Mouse (Mus musculus) small intestine, adult 2 months (tissue): ENCODE measurements around the gene Rab11fip3.

Experiments
- CTCF ChIP-seq: fragments of 200-500 bp; IDR thresholded peaks from 2 replicates; pipeline ENCODE4 v1.5.1; 2012; ENCODE audit warnings: low read depth, mild to moderate bottlenecking, control low read depth, inconsistent platforms, low read length, moderate library complexity, mixed read lengths; ENCODE audit not compliant: insufficient replicate concordance, insufficient read length; ENCODE audit errors: extremely low read depth
- POLR2A ChIP-seq: fragments of 200-500 bp; IDR thresholded peaks from 2 replicates; pipeline ENCODE4 v1.6.1; 2012; ENCODE audit warnings: low read depth, mild to moderate bottlenecking, control low read depth, inconsistent platforms, low read length, moderate library complexity

GRCm38 (mm10) chr17:26115205-26115898, 46.0 kb upstream of the Rab11fip3 start:
- TF ChIP-seq CTCF = no peak
- TF ChIP-seq POLR2A = no peak
